Mouse (Mus musculus) lung, postnatal 36 days (tissue): ENCODE measurements at regions not wholly inside any gene's neighbourhood (a gene's known extent, or its start where the extent isn't known, plus 50 kb on each side); places are given as distances from the start of the nearest gene placed in this dataset.
A peak's percentile ranks its signal among the peaks of the same experiment; 100 is the strongest.

Experiments used
- DNase-seq: peaks from one replicate; pipeline ENCODE4 v3.0.0; 2022; ENCODE audit warnings: mixed read lengths

GRCm38 (mm10) chrX:4688291-4688690 is 112.0 kb upstream of the Btbd35f4 start:
- DNase-seq: peak; percentile 0
